Mouse (Mus musculus) hindbrain, embryonic 12.5 days (tissue): ENCODE measurements around the gene Ankrd16. TPM values are rescaled to one million over a fixed set of nuclear protein-coding genes. Genes with fewer than 3 reads are reported as not detected.

Experiments used
- ATAC-seq: fragments of 200-750 bp; cut with Nextera tagmentation; 2 replicates; pipeline ENCODE4 v1.8.0; 2017; ENCODE audit warnings: moderate TSS enrichment; ENCODE audit not compliant: low FRiP score
- H3K27ac ChIP-seq: fragments of 300-500 bp; sonication (generic); 2 replicates; pipeline ENCODE4 v1.5.1; 2016; ENCODE audit warnings: mild to moderate bottlenecking
- H3K27me3 ChIP-seq: fragments of 300-500 bp; sonication (generic); 2 replicates; pipeline ENCODE4 v1.6.1; 2016; ENCODE audit warnings: mild to moderate bottlenecking
- H3K36me3 ChIP-seq: fragments of 300-500 bp; sonication (generic); 2 replicates; pipeline ENCODE4 v1.6.1; 2016; ENCODE audit warnings: mild to moderate bottlenecking
- H3K4me1 ChIP-seq: fragments of 300-500 bp; sonication (generic); 2 replicates; pipeline ENCODE4 v1.6.1; 2016
- H3K4me2 ChIP-seq: fragments of 300-500 bp; sonication (generic); replicated peaks from 2 replicates; pipeline ENCODE4 v1.6.1; 2016; ENCODE audit warnings: mild to moderate bottlenecking
- H3K4me3 ChIP-seq: fragments of 300-500 bp; sonication (generic); 2 replicates; pipeline ENCODE4 v1.5.1; 2016; ENCODE audit warnings: mild to moderate bottlenecking
- H3K9ac ChIP-seq: fragments of 300-500 bp; sonication (generic); 2 replicates; pipeline ENCODE4 v1.6.1; 2016; ENCODE audit warnings: mild to moderate bottlenecking, moderate library complexity
- H3K9me3 ChIP-seq: fragments of 300-500 bp; sonication (generic); replicated peaks from 2 replicates; pipeline ENCODE4 v1.6.1; 2016; ENCODE audit warnings: mild to moderate bottlenecking
- WGBS: fragments of 180-500 bp; shearing (Covaris S2); methylation state at CpG from one replicate; pipeline ENCODE4 v1.1.7; 2016; 5-methylcytosine and 5-hydroxymethylcytosine counted together
- polyA plus RNA-seq: library from polyadenylated mRNA; unstranded; fragments of >200 nt; fragmentation: Nextera tagmentation; extraction: Ambion mirVana; gene quantifications from 2 replicates; pipeline ENCODE4 v1.2.1, GENCODE M21; 2016

Gene Ankrd16
- 60.6 and 62.8 TPM in 2 replicates for polyA plus RNA-seq

GRCm38 (mm10) chr2:11777091-11778068, at the start of gene Ankrd16, which contains the start of gene Fbh1:
Ankrd16 (plus strand) TSS chr2:11777876.
Fbh1 (minus strand) TSS chr2:11777582.
- H3K36me3 ChIP-seq, result peaks cover 16% of the 10 kb centered on the region
- no peaks in the 10 kb centered on the region for H3K27me3 ChIP-seq
- peak; percentile 96 for ATAC-seq
- WGBS, result under 1% methylated on average over 71 of the region's 73 CpGs
- peaks cover 38% of the 10 kb centered on the region for H3K4me1 ChIP-seq
- H3K9ac ChIP-seq, result peak within 1 kb of the TSS; percentile 80
- H3K9me3 ChIP-seq, result 0 out of 2 replicates have a peak, but pooled peaks cover 3% of the 10 kb centered on the region
- H3K27ac ChIP-seq, result peak within 1 kb of the TSS; percentile 95
- H3K4me2 ChIP-seq, result peak within 1 kb of the TSS; percentile 82
- peak within 1 kb of the TSS; percentile 76 for H3K4me3 ChIP-seq

GRCm38 (mm10) chr2:11729091-11729490, 48.6 kb upstream of the Ankrd16 start:
- 71% methylated on average over 3 of the region's 3 CpGs for WGBS
- no peaks in the 10 kb centered on the region for H3K27me3 ChIP-seq
- no peaks in the 10 kb centered on the region for H3K9me3 ChIP-seq
- no peak overlapping the region for H3K4me3 ChIP-seq
- no peak overlapping the region for H3K9ac ChIP-seq
- no peaks in the 10 kb centered on the region; the same call in 1 of the 2 replicates for H3K4me1 ChIP-seq
- no peak for ATAC-seq
- no peak overlapping the region for H3K4me2 ChIP-seq
- no peak overlapping the region for H3K27ac ChIP-seq
- no peaks in the 10 kb centered on the region for H3K36me3 ChIP-seq

GRCm38 (mm10) chr2:11732978-11733377, 44.7 kb upstream of the Ankrd16 start:
- Histone ChIP-seq H3K27me3 (no peaks in the 10 kb centered on the region), H3K4me2 (no peak overlapping the region), H3K9ac (no peak overlapping the region), H3K36me3 (0 out of 2 replicates have a peak, but pooled peaks cover 6% of the 10 kb centered on the region), H3K4me1 (no peaks in the 10 kb centered on the region; the same call in 1 of the 2 replicates), H3K27ac (no peak overlapping the region), H3K4me3 (no peak overlapping the region), H3K9me3 (no peaks in the 10 kb centered on the region)
- WGBS, result 63% methylated on average over 5 of the region's 5 CpGs
- no peak for ATAC-seq

- Histone ChIP-seq H3K9ac (no peak overlapping the region), H3K4me3 (no peak overlapping the region), H3K9me3 (no peaks in the 10 kb centered on the region), H3K36me3 (peaks cover 27% of the 10 kb centered on the region), H3K27ac (no peak overlapping the region), H3K27me3 (no peaks in the 10 kb centered on the region), H3K4me2 (no peak overlapping the region), H3K4me1 (no peaks in the 10 kb centered on the region; the same call in 1 of the 2 replicates)
- 88% methylated on average over 6 of the region's 6 CpGs for WGBS
- ATAC-seq, result no peak
These were observed 41.8 kb upstream of the Ankrd16 start for GRCm38 (mm10) chr2:11735853-11736252.

- Histone ChIP-seq H3K4me1 (no peaks in the 10 kb centered on the region), H3K9me3 (no peaks in the 10 kb centered on the region), H3K36me3 (peaks cover 56% of the 10 kb centered on the region), H3K9ac (no peak overlapping the region), H3K4me3 (no peak overlapping the region), H3K27me3 (no peaks in the 10 kb centered on the region), H3K4me2 (no peak overlapping the region), H3K27ac (no peak overlapping the region)
- ATAC-seq, result peak; percentile 46; the same call in 1 of the 2 replicates
- WGBS, result 91% methylated on average over 3 of the region's 3 CpGs
These were observed 38.9 kb upstream of the Ankrd16 start for GRCm38 (mm10) chr2:11738794-11739193.

GRCm38 (mm10) chr2:11739516-11740051, 38.1 kb upstream of the Ankrd16 start:
- WGBS, result 94% methylated on average over 4 of the region's 4 CpGs
- no peak overlapping the region for H3K27ac ChIP-seq
- H3K4me2 ChIP-seq, result no peak overlapping the region
- no peak for ATAC-seq
- no peaks in the 10 kb centered on the region for H3K27me3 ChIP-seq
- H3K36me3 ChIP-seq, result peaks cover 64% of the 10 kb centered on the region
- H3K9ac ChIP-seq, result no peak overlapping the region
- no peaks in the 10 kb centered on the region for H3K9me3 ChIP-seq
- H3K4me1 ChIP-seq, result no peaks in the 10 kb centered on the region
- H3K4me3 ChIP-seq, result no peak overlapping the region

GRCm38 (mm10) chr2:11762541-11762940, 15.1 kb upstream of the Ankrd16 start:
- no peak overlapping the region for H3K4me2 ChIP-seq
- ATAC-seq, result no peak
- H3K36me3 ChIP-seq, result peaks cover 99% of the 10 kb centered on the region
- no peaks in the 10 kb centered on the region for H3K4me1 ChIP-seq
- no peak overlapping the region for H3K9ac ChIP-seq
- no peak overlapping the region for H3K27ac ChIP-seq
- H3K9me3 ChIP-seq, result no peaks in the 10 kb centered on the region
- WGBS, result 93% methylated on average over 4 of the region's 4 CpGs
- H3K4me3 ChIP-seq, result no peak overlapping the region
- H3K27me3 ChIP-seq, result no peaks in the 10 kb centered on the region

- no peak overlapping the region for H3K4me2 ChIP-seq
- no peak overlapping the region for H3K27ac ChIP-seq
- no peaks in the 10 kb centered on the region for H3K9me3 ChIP-seq
- peaks cover 80% of the 10 kb centered on the region for H3K36me3 ChIP-seq
- no peak overlapping the region for H3K9ac ChIP-seq
- H3K4me3 ChIP-seq, result no peak overlapping the region
- no peak for ATAC-seq
- H3K27me3 ChIP-seq, result no peaks in the 10 kb centered on the region
- no peaks in the 10 kb centered on the region for H3K4me1 ChIP-seq
- WGBS, result 91% methylated on average over 4 of the region's 4 CpGs
These were observed 12.0 kb upstream of the Ankrd16 start for GRCm38 (mm10) chr2:11765694-11766093.

GRCm38 (mm10) chr2:11766485-11767160, 11.1 kb upstream of the Ankrd16 start:
- H3K4me3 ChIP-seq, result no peak overlapping the region
- peaks cover 71% of the 10 kb centered on the region for H3K36me3 ChIP-seq
- H3K27ac ChIP-seq, result no peak overlapping the region
- H3K4me2 ChIP-seq, result no peak overlapping the region
- H3K9ac ChIP-seq, result no peak overlapping the region
- no peak for ATAC-seq
- 77% methylated on average over 5 of the region's 5 CpGs for WGBS
- no peaks in the 10 kb centered on the region for H3K4me1 ChIP-seq
- H3K27me3 ChIP-seq, result no peaks in the 10 kb centered on the region
- H3K9me3 ChIP-seq, result no peaks in the 10 kb centered on the region

- Histone ChIP-seq H3K4me2 (no peak overlapping the region), H3K4me3 (no peak overlapping the region), H3K9me3 (no peaks in the 10 kb centered on the region), H3K9ac (no peak overlapping the region), H3K27me3 (no peaks in the 10 kb centered on the region), H3K4me1 (no peaks in the 10 kb centered on the region), H3K36me3 (peaks cover 66% of the 10 kb centered on the region), H3K27ac (no peak overlapping the region)
- 93% methylated on average over 10 of the region's 10 CpGs for WGBS
- no peak for ATAC-seq
These were observed 10.5 kb upstream of the Ankrd16 start for GRCm38 (mm10) chr2:11767161-11767545.

- Histone ChIP-seq H3K27ac (no peak overlapping the region), H3K36me3 (peaks cover 21% of the 10 kb centered on the region), H3K4me3 (no peak overlapping the region), H3K9ac (no peak overlapping the region), H3K27me3 (no peaks in the 10 kb centered on the region), H3K4me2 (no peak overlapping the region), H3K4me1 (peaks cover 20% of the 10 kb centered on the region), H3K9me3 (no peaks in the 10 kb centered on the region)
- 94% methylated on average over 4 of the region's 4 CpGs for WGBS
- no peak for ATAC-seq
These were observed 6.0 kb upstream of the Ankrd16 start for GRCm38 (mm10) chr2:11771701-11772100.

- H3K36me3 ChIP-seq, result peaks cover 14% of the 10 kb centered on the region
- H3K4me3 ChIP-seq, result no peak overlapping the region
- no peak for ATAC-seq
- no peak overlapping the region for H3K9ac ChIP-seq
- no peaks in the 10 kb centered on the region for H3K27me3 ChIP-seq
- no peak overlapping the region for H3K4me2 ChIP-seq
- H3K9me3 ChIP-seq, result no peaks in the 10 kb centered on the region
- H3K4me1 ChIP-seq, result peaks cover 22% of the 10 kb centered on the region
- WGBS, result 87% methylated on average over 4 of the region's 4 CpGs
- no peak overlapping the region for H3K27ac ChIP-seq
These were observed 5.3 kb upstream of the Ankrd16 start for GRCm38 (mm10) chr2:11772401-11772800.
